Mouse (Mus musculus): ENCODE measurements around the gene Dapp1.

- TF ChIP-seq CTCF (conservative IDR thresholded peaks at IDR 0.05 in 1 of 2, IDR thresholded peaks at IDR 0.05 in 1 of 2; ENCODE audit: low read depth in 2 of 2, low read length in 2 of 2): no peak
- TF ChIP-seq TBP (conservative IDR thresholded peaks at IDR 0.05; ENCODE audit: low read depth, low read length): no peak
- no peak for TF ChIP-seq RCOR1 (conservative IDR thresholded peaks at IDR 0.05; ENCODE audit: low read depth, low read length)
Measured at GRCm38 (mm10) chr3:137917694-137918171, 63.6 kb downstream of the Dapp1 start.

Data from CH12.LX (cell line).